Mouse (Mus musculus) c-Kit-negative CD71-positive TER-119-positive erythroid progenitor cells, embryonic 14.5 days (primary cell): Measurements from ENCODE around the gene Wdr27.

Experiments used
- DNase-seq: peaks from one replicate; pipeline ENCODE4 v3.0.0-alpha.2; 2013; ENCODE audit warnings: low read depth, low spot score

Wdr27 gene

DNA sequence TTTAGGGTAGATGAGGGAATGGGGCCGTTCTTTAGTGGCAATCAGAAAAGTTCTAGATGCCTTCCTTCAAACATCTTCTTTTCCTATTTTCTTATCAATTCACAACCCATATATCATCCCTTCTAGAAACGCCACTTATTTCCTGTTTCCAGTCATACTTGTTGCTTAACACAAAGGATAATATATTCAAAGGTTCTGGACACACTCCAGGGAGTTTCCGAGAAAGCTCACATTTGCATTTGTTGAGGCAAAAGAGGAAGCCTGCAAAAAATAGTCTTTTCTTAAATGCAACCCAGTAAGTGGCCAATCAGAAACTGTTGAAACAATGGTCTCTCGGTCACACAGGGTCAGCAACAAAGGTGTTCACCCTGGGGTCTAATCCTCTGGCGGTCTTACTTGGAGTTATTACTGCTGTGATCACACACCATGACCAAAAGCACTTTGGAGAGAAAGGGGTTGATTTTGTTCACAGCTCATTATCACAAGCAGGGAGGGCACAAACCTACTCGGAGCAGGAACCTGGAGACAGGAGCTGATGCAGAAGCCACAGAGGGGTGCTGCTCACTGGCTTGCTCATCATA, 116.2 kb downstream of the Wdr27 start:
- DNase-seq = no peak

DNA sequence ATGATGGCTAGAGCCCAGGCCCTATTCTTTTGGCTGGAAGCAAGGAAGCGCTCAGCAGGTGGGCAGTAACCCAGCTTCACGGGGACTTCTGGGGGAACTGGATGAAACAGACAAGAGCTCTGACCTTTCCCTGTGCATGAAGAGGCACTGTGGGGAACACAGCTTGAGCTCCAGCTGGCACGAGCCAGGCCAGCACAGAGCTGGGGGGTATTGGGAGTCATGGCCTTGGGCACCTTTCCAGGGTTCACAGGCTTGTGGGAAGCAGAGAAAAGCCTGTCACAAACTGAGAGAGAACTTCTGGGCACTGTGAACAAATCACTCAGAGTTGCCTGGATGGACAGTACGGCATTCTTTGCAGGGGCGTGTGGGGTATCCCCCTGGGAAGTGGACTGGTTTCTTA, 118.0 kb downstream of the Wdr27 start:
- DNase-seq = no peak

DNA sequence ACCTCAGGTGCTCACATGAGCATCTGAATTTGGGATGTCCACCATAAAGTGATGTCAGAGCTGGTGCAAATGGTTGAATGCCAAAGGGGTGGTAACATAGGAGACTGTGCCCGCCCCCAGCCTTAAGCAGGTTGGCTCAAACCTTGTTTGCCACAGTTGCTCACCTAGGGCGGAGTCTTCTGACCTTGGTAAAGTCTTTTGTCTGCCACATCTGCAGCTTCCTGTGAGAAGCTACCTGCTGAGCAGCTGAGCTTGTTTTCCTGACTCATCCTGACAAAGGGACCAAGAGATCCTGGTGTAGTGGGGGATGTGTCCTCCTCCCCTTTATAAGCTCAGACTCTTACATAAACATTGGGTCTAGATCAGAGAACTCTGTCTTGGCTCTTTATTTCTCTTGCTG, 125.0 kb downstream of the Wdr27 start:
- DNase-seq = no peak

DNA sequence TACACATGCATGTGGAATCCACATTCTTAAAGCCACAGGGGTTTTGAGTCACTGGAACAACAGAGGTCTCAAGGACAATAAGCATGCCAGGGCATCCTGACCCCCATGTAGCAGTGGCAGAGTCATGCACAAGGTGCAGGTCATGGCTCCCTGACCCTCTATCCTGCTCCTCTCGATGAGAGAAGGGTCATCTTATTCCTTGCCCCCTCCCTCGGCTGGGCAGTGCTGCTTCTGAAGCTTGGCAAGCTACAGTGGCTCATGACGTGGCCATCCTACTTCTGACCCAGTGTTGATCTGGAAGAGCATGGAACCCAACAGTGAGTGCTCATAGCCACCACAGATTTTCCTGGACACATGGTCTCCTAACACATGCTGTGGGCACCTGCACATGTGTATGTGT, 126.9 kb downstream of the Wdr27 start:
- DNase-seq = no peak

DNA sequence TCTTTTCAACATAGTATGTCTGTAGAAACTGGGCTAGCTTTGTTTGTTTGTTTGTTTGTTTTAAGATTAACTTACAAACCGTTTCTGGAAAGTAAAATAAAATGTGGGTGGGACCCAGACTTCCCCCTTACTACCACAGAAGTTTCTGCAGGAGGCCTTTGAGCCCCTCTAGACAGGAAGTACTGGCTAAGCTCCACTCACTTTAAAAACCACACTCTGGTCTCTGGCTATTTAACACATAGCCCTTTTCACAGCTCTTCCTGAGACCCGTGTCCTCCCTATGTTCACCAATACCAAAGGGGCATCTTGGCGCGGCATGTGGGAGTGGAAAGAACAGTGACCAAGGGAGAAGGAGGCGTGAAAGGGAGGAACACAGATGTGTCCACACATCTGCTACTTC, 127.7 kb downstream of the Wdr27 start:
- no peak for DNase-seq

DNA sequence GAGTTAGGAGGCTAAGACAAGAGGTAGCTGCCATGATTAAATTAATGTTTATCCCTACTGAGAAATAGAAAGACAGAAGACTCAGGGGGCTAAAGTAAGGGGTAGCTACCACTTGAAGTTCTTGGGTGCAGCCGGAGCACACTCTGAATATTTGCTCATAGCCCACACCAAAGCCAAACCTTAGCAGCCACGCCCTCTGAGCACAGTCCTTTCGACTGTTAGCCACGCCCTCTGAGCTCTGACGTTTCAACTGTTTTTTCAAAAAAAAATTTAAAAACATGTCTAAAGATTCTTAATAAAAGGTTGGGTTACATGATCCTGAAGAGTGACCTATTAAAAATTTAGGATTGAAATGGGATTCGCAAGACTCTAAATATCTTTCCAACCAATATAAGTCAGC, 130.3 kb downstream of the Wdr27 start:
- DNase-seq = no peak

DNA sequence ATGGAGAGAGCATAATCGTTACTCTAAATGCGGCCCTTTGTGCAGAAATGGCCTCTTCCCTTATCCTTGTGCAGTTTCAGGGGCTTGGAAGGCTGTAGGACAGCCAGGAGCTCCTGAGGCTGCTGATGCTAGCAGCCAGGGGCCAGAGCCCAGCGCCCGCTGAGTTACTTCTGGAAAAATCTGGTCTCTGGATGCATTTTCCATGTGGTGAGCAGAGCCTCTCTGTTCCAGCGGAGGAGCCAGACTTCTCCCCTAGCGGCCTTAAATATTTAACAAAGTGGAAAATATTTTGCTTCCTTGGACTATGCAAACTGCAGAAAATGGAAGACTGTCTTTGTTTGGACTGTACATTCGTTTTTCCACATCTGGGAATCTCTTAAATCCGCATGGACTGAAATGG, 130.9 kb downstream of the Wdr27 start:
- DNase-seq = no peak

DNA sequence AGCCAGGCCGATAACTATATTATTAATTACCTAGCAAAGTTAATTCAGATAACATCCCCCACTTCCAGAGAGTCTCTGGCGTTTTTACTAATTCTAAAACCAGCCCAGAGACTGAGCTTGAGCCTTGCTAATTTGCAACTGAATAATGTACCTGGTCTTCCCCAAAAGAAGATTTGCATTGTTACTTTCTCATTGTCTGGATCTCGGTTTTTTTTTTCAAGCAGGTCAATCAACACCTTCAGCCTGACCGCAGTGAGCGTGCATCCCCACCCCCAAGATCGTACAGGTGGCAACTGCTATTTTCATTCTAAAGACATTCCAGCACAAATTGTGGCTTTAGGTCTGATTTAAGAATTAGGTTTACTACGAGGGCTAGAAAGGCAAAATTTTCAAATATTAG, 136.2 kb downstream of the Wdr27 start:
- DNase-seq = no peak

DNA sequence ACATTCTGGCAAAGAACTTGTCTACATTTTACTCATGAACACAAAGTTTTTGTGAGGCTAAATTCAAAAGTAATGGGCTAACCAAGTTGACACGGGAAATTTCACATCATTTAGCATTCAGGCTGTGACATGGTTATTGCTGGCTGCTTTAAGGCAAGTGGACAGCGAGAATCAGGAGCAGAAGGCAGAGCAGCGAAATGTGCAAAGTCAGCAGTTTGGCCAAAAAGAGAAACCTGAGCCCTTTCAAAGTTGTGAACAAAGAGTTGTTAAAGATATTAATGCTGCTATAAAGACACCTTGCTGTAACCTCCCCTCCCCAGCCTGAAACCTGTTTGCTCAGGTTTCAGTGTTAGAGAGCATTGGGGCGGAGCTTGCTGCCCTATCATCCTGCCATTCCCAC, 143.7 kb downstream of the Wdr27 start:
- no peak for DNase-seq

DNA sequence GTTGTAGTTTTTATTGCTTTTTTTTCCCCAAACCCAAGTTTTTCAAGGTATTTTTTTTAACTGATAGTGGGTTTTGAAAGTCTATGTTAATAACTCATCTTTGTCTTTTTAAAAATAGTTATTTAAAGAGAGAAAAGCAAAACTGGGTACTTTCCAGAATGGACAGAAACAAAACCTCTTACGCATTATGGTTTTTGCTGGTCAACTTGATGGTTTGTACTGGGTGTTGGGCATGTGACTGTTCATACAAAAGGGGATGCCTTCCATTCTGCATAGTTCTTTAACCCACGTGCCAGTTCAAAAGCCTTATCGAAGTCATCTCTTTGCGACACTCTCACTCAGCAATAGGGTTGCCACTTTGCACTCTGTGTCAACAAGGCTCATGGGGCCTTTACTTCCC, 147.9 kb downstream of the Wdr27 start:
- DNase-seq = no peak

DNA sequence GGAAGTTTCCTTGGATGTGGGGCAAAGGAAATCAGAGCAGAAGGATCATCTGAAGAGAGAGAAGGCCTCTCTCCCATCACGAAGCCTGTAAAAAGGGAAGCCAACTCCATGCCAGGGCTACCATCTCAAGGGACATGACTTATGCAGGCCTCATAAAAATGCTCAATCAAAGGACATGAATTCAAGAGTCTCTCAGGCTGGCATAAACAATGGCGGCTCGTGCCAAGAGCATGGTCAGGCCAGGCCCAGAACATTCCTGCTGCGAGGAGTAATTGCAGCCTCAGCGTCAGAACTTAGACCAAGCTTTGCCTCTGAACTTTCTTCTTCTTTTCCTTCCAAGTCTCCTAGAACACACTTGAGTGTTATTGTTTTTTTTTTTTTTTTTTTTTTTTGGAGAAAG, 163.6 kb downstream of the Wdr27 start:
- no peak for DNase-seq

DNA sequence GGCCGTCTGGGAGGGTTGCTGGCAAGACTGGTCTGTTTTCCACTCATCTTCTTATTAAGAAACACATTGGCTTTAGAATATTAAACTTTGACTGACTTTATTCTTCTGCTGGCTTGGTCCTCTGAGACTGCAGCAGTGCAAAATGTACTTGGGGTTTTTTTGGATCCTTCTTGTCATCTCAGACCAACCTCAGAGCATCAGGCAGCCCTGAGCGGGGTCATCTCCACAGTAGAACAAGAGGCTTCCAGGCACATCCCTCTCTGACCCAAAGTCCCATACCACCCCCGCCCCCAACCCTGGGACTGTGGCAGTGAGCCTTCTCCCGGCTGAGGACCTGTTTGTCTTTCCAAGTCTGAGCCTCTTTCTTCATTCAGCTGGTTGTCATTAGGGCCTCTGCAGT, 171.6 kb downstream of the Wdr27 start:
- DNase-seq = no peak

DNA sequence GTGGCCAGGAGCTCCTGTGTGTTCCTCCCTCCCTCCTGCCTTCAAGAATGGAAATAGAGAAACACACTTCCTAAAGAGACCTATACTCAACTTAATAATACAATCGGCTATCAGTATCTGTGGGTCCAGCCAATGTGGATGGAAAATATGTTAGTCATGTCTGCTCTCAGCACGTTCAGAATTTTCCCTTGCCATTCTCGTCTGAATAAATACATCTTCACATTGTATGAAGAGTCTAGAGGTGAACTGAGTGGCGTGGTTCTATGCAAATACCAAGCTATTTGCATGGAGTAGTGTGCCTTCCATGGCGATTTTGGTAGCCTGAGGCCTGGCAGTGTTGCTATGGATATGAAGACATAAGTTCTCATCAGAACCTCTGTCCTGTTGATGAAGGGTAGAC, 172.6 kb downstream of the Wdr27 start:
- no peak for DNase-seq
